Mouse (Mus musculus): Measurements from ENCODE around the gene Ang6.

DNA sequence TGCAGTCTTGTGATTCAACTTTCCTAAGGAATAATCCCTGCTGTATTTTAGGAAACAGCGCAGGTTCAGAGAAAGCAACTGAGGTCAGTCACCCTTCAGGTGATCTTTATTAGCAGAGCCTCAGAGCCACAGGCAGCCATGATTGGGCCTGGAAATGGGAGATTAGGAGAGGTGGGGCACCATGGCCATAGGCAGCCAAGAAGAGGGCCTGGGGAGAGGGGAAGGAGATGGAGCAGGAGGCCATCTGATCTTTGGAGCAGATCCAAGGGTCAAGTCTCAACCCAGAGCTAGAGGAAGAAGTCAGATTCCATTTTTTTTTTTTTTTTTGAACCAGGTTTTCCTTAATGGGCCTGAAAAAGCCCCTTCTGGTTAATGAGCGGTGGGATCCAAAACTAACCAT, 15.9 kb downstream of the Ang6 start:
- TF ChIP-seq CTCF (IDR thresholded peaks at IDR 0.05) (no peak), EP300 (IDR thresholded peaks at IDR 0.05) (no peak)

Data from lung, postnatal 0 days (tissue).